27 mouse cellular contexts compared by ENCODE assay signal in genomic region chr15:62389431-62390105, GRCm38 (mm10).
DNase-seq lines count a peak whose midpoint lies in the region; ATAC-seq and TF ChIP-seq lines count a peak whose summit lies in the region.
"Had no signal": no experiment of that assay in that cellular context is flagged by ENCODE, and none has a peak within 500 bp of the region (broad histone marks: within the 10 kb centered on the region; RNA-seq: fewer than 3 reads in every experiment).

No protein-coding gene starts in this region.

- H3K27me3 ChIP-seq in midbrain, embryonic 15.5 days (replicated peaks), result no peaks in the 10 kb centered on the region
- no peaks in the 10 kb centered on the region for H3K27me3 ChIP-seq in kidney, embryonic 16.5 days (ENCODE audit: insufficient read depth, low read length)
- H3K27me3 ChIP-seq: intestine, embryonic 15.5 days; limb, embryonic 13.5 days; liver, embryonic 12.5 days; neural tube, embryonic 15.5 days had no signal

- TF ChIP-seq POLR2A in bone marrow macrophage, adult 2 months (IDR thresholded peaks at IDR 0.05; ENCODE audit: borderline replicate concordance, low read depth, low read length), result no peak

- H3K4me3 ChIP-seq in bone marrow macrophage, adult 2 months (ENCODE audit: insufficient read depth, low read length), result no peak overlapping the region
- no peak overlapping the region for H3K4me3 ChIP-seq in midbrain, embryonic 15.5 days
- H3K4me3 ChIP-seq in kidney, embryonic 16.5 days (ENCODE audit: low read length), result no peak overlapping the region
- H3K4me3 ChIP-seq: forebrain, embryonic 10.5 days; hindbrain, embryonic 10.5 days; intestine, embryonic 15.5 days; limb, embryonic 13.5 days; liver, embryonic 12.5 days; midbrain, embryonic 10.5 days; neural tube, embryonic 15.5 days had no signal

- no peaks in the 10 kb centered on the region for H3K9me3 ChIP-seq in midbrain, embryonic 15.5 days
- H3K9me3 ChIP-seq in kidney, embryonic 16.5 days (ENCODE audit: low read length), result no peaks in the 10 kb centered on the region
- H3K9me3 ChIP-seq: forebrain, embryonic 10.5 days; G1E; hindbrain, embryonic 10.5 days; intestine, embryonic 15.5 days; limb, embryonic 13.5 days; liver, embryonic 12.5 days; midbrain, embryonic 10.5 days; neural tube, embryonic 15.5 days had no signal

- no peak for TF ChIP-seq CTCF in bone marrow macrophage, adult 2 months (IDR thresholded peaks at IDR 0.05; ENCODE audit: low read depth, low read length)

- no peak overlapping the region for H3K4me2 ChIP-seq in midbrain, embryonic 15.5 days
- no peak overlapping the region for H3K4me2 ChIP-seq in kidney, embryonic 16.5 days (replicated peaks; ENCODE audit: low read depth, low read length)
- H3K4me2 ChIP-seq: heart, embryonic 11.5 days; intestine, embryonic 15.5 days; limb, embryonic 13.5 days; liver, embryonic 12.5 days; neural tube, embryonic 15.5 days had no signal

- intact Hi-C loops in heart, postnatal 10 days (cut with DNase I), result no loop called here

- H3K9ac ChIP-seq in midbrain, embryonic 15.5 days, result no peak overlapping the region
- no peak overlapping the region for H3K9ac ChIP-seq in kidney, embryonic 16.5 days (replicated peaks; ENCODE audit: low read length)
- H3K9ac ChIP-seq: intestine, embryonic 15.5 days; limb, embryonic 13.5 days; liver, embryonic 12.5 days; neural tube, embryonic 15.5 days had no signal

- peak overlapping the region; percentile 25 for H3K27ac ChIP-seq in bone marrow macrophage, adult 2 months (ENCODE audit: insufficient read depth, low read depth, low read length)
- H3K27ac ChIP-seq in midbrain, embryonic 15.5 days, result no peak overlapping the region
- H3K27ac ChIP-seq in kidney, embryonic 16.5 days (ENCODE audit: low read length), result no peak overlapping the region
- H3K27ac ChIP-seq: forebrain, embryonic 10.5 days; hindbrain, embryonic 10.5 days; intestine, embryonic 15.5 days; limb, embryonic 13.5 days; liver, embryonic 12.5 days; midbrain, embryonic 10.5 days; neural tube, embryonic 15.5 days had no signal

- WGBS in midbrain, embryonic 15.5 days, result 92% methylated on average over 3 of the region's 3 CpGs
- 88% methylated on average over 3 of the region's 3 CpGs for WGBS in kidney, embryonic 16.5 days

- DNase-seq in adrenal gland, adult (ENCODE audit: inconsistent age in 2 of 2, low spot score in 1 of 2), result peak; percentile 28 to 74
- no peak for DNase-seq in adrenal gland, adult 18-20 months (ENCODE audit: low spot score in 2 of 2)
- DNase-seq in heart, adult 11 months, result peak; percentile 87
- DNase-seq in heart, postnatal 10 days, result no peak
- peak; percentile 31 for DNase-seq in skeletal muscle tissue, adult 2 months (ENCODE audit: low read depth, low spot score)
- DNase-seq: cerebellum, adult 2 months; kidney, postnatal 36 days; layer of hippocampus, postnatal 36 days; lung, adult 2 months; lung, postnatal 14 days; right cerebral cortex, postnatal 25 days; thymus, postnatal 14 days had no signal

- peaks cover 55% of the 10 kb centered on the region for H3K4me1 ChIP-seq in bone marrow macrophage, adult 2 months (ENCODE audit: control insufficient read depth, insufficient read depth, low read length)
- no peaks in the 10 kb centered on the region for H3K4me1 ChIP-seq in midbrain, embryonic 15.5 days
- no peaks in the 10 kb centered on the region for H3K4me1 ChIP-seq in kidney, embryonic 16.5 days (ENCODE audit: insufficient read depth, low read length)
- H3K4me1 ChIP-seq: forebrain, embryonic 10.5 days; hindbrain, embryonic 10.5 days; intestine, embryonic 15.5 days; limb, embryonic 13.5 days; midbrain, embryonic 10.5 days; neural tube, embryonic 15.5 days had no signal

- ATAC-seq in midbrain, embryonic 15.5 days (replicated peaks), result no peak
- no peak for ATAC-seq in kidney, embryonic 16.5 days (ENCODE audit: low FRiP score, low TSS enrichment)
- ATAC-seq: CD4-positive, CD25-positive, alpha-beta regulatory T cell, adult 4 months; forebrain, embryonic 16.5 days; hindbrain, embryonic 16.5 days; intestine, embryonic 15.5 days; liver, embryonic 12.5 days had no signal

- H3K36me3 ChIP-seq in midbrain, embryonic 15.5 days (replicated peaks), result no peaks in the 10 kb centered on the region
- no peaks in the 10 kb centered on the region for H3K36me3 ChIP-seq in kidney, embryonic 16.5 days (ENCODE audit: insufficient read depth, low read length)
- H3K36me3 ChIP-seq: forebrain, embryonic 10.5 days; G1E; hindbrain, embryonic 10.5 days; intestine, embryonic 15.5 days; limb, embryonic 13.5 days; liver, embryonic 12.5 days; midbrain, embryonic 10.5 days; neural tube, embryonic 15.5 days had no signal

Comparison
In these comparisons a context has a peak if more than half of its experiments do, and no peak if none do; other contexts are left out.
1. DNase-seq: peak in adrenal gland, adult (2 of 2), heart, adult 11 months (single experiment) and skeletal muscle tissue, adult 2 months (single experiment); none in adrenal gland, adult 18-20 months (0 of 2) and heart, postnatal 10 days (0 of 2).